Mouse (Mus musculus) layer of hippocampus, postnatal 14 days (tissue): ENCODE measurements around the gene BC037034. TPM values are rescaled to one million over a fixed set of nuclear protein-coding genes. Genes with fewer than 3 reads are reported as not detected.

Source experiments
- DNase-seq, 2 experiments: peaks; one replicate each; pipeline ENCODE4 v3.0.0; 2021 to 2022; ENCODE audit warnings: low spot score in 2 of 2, mixed read lengths in 1 of 2
- total RNA-seq, 2 experiments: library from RNA; stranded (reverse); gene quantifications; 2 replicates each; pipeline ENCODE4 v1.2.3; 2021

BC037034 gene
- total RNA-seq, 2 experiments from 2014 or later: 72.5 to 79.9 TPM

- DNase-seq: no peak
Measured at GRCm38 (mm10) chr5:138262582-138263240, 1.1 kb downstream of the BC037034 start.

GRCm38 (mm10) chr5:138262001-138262400 lies 1.8 kb downstream of the BC037034 start:
- no peak for DNase-seq

- no peak for DNase-seq
Measured at GRCm38 (mm10) chr5:138260834-138261233, 3.0 kb downstream of the BC037034 start.

- DNase-seq: no peak
Measured at GRCm38 (mm10) chr5:138260051-138260450, 3.8 kb downstream of the BC037034 start.

GRCm38 (mm10) chr5:138258993-138259392 lies 4.8 kb downstream of the BC037034 start:
- DNase-seq: no peak

GRCm38 (mm10) chr5:138258542-138258941 lies 5.3 kb downstream of the BC037034 start:
- DNase-seq: no peak

- no peak for DNase-seq
Measured at GRCm38 (mm10) chr5:138258078-138258477, 5.8 kb downstream of the BC037034 start.

- DNase-seq: no peak
Measured at GRCm38 (mm10) chr5:138257585-138257978, 6.3 kb downstream of the BC037034 start.

- no peak for DNase-seq
Measured at GRCm38 (mm10) chr5:138256966-138257584, 6.8 kb downstream of the BC037034 start.

GRCm38 (mm10) chr5:138256094-138256467 lies 7.8 kb downstream of the BC037034 start:
- no peak for DNase-seq

GRCm38 (mm10) chr5:138255353-138256093 lies 8.3 kb downstream of the BC037034 start, which contains the start of gene Lamtor4:
TSS of gene Lamtor4 (plus strand) at chr5:138255482.
- DNase-seq: peak; percentile 91 to 98

GRCm38 (mm10) chr5:138253061-138253460 lies 10.8 kb downstream of the BC037034 start:
- DNase-seq: no peak

- DNase-seq: no peak
Measured at GRCm38 (mm10) chr5:138251144-138251543, 12.7 kb downstream of the BC037034 start.

GRCm38 (mm10) chr5:138241511-138241910 lies 22.3 kb downstream of the BC037034 start:
- DNase-seq: no peak

GRCm38 (mm10) chr5:138234224-138234623 lies 29.6 kb downstream of the BC037034 start:
- DNase-seq: no peak

- no peak for DNase-seq
Measured at GRCm38 (mm10) chr5:138233778-138234177, 30.1 kb downstream of the BC037034 start.

- no peak for DNase-seq
Measured at GRCm38 (mm10) chr5:138229511-138229910, 34.3 kb downstream of the BC037034 start.

- no peak for DNase-seq
Measured at GRCm38 (mm10) chr5:138228026-138228425, 35.8 kb downstream of the BC037034 start.

GRCm38 (mm10) chr5:138227367-138227766 lies 36.5 kb downstream of the BC037034 start:
- DNase-seq: no peak

- no peak for DNase-seq
Measured at GRCm38 (mm10) chr5:138226491-138226890, 37.3 kb downstream of the BC037034 start.

GRCm38 (mm10) chr5:138225700-138226099 lies 38.1 kb downstream of the BC037034 start, which contains the start of gene Nxpe5:
TSS of gene Nxpe5 (plus strand) at chr5:138225898.
- DNase-seq: no peak

GRCm38 (mm10) chr5:138223287-138223686 lies 40.5 kb downstream of the BC037034 start:
- DNase-seq: no peak
